Mouse (Mus musculus) G1E (cell line): Measurements from ENCODE around the gene Pparg.

ENCODE experiments used
- CTCF ChIP-seq: IDR thresholded peaks from 2 replicates; pipeline ENCODE4 v1.5.1; 2012; ENCODE audit warnings: low read depth, low read length, inconsistent platforms, mixed read lengths
- GATA1 ChIP-seq: IDR thresholded peaks from 2 replicates; pipeline ENCODE4 v1.6.1; 2012; ENCODE audit warnings: borderline replicate concordance, low read length, inconsistent platforms, mixed read lengths
- TAL1 ChIP-seq: conservative IDR thresholded peaks from 2 replicates; pipeline ENCODE4 v1.6.1; 2012; ENCODE audit warnings: low read depth, low read length, inconsistent platforms, mixed read lengths

GRCm38 (mm10) chr6:115349641-115350464, 10.9 kb upstream of the Pparg start:
- no peak for TF ChIP-seq CTCF
- no peak for TF ChIP-seq GATA1
- TF ChIP-seq TAL1, result no peak
